Mouse (Mus musculus) liver, postnatal 0 days (tissue): ENCODE measurements around the gene Hbb-y.
"Not testable (repeated sequence)": the region's sequence is repeated elsewhere in the genome, so short reads cannot be mapped to it uniquely, and the experiment has no call there.

ENCODE experiments used
- CTCF ChIP-seq: sonication (generic); IDR thresholded peaks from 2 replicates; pipeline ENCODE4 v1.5.1; 2016; ENCODE audit warnings: antibody characterized with exemption, low read depth
- EP300 ChIP-seq: IDR thresholded peaks from 2 replicates; pipeline ENCODE4 v1.6.1; 2016; ENCODE audit warnings: antibody characterized with exemption, low read depth, mild to moderate bottlenecking

GRCm38 (mm10) chr7:103808120-103808519 is 44.9 kb downstream of the Hbb-y start:
- not testable (repeated sequence) for TF ChIP-seq CTCF
- peak; percentile 64; the same call in 1 of the 2 replicates for TF ChIP-seq EP300
